Mouse (Mus musculus): ENCODE measurements around the gene Rab42.
A peak's percentile ranks its signal among the peaks of the same experiment; 100 is the strongest.

The Rab42 gene

DNA sequence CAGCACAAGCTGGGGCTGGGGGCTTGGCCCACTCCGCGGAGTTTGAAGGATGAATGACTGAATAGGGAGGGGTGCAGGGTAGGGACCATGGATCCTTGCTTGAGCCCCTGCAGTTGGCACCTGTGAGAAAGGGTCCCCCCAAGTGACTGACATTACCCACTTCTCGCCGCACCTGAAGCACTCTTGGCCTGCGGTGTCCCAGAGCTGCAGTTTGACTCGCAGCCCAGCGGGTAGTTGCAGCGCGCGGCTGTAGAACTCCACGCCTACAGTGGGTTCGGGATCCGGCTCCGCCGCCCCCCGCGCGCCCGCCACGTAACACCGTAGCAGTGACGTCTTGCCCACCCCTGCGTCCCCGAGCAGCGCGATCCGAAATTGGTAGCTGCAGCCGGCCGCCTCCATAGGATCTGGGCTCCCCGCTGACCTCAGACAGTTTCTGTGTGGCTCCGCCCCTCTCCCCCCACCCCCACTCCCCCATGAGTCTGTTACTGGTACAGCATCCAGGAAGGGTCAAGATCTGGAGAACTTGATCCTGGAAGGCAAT is at the start of gene Rab42:
Rab42 (minus strand) TSS at position 447 of the 541 bp plus-strand sequence.
- no peak for DNase-seq (ENCODE audit: low read depth, low spot score)

DNA sequence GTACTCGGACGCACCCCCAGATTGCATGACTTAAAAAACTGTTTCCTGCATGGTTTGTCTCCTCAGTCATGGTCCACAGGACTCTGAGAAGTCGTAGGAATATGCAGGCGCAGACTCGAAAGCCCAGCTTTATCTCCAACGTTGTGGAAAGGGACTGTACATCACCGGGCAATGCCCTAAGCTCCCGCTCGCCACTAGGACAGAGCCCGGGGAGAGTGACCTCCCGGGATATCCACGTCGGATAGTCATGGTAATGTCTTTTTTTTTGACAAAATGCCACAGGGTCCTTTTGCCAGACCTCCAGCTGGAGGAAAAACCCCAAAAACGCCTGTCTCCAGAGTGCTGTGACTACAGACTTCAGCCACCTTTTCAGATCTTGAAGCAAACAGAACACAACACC is 49.6 kb upstream of the Rab42 start:
- no peak for DNase-seq (ENCODE audit: low read depth, low spot score)

DNA sequence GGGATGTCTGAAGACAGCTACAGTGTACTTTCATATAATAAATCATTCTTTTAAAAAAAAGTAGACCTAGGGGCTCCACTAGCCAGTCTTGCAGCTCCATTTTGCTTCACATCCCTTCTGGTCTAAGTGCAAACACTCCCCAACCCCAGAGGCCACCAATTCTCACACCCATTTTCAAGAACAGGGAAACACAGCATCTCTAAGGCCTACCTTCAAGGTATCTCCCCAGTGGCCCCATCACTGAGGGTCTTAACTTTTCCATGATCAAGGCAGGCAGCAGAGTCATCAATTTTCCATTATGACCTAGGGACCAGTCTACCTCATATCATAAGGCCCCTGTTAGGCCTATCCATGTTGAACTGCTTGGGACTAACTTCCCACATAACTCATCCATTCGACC is 48.2 kb upstream of the Rab42 start:
- no peak for DNase-seq (ENCODE audit: low read depth, low spot score)

DNA sequence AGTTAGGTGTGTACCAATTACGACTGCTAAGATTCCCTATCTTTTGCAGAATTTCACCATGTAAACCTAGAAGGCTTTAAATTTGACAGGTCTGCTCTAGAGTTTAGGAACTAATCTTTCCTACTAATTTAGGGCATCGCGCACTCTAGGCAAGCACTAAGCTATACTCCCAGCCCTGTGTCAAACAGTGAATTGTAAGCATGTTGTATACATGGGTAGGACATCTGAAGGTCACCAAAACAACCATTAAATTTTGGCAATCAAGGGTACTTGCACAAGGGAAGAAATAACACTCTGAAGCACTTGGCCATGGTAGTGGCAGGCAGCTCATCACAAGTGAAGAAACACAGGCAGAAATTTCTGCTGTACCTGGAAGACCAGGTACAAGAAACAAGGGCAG is 47.7 kb upstream of the Rab42 start:
- no peak for DNase-seq (ENCODE audit: low read depth, low spot score)

DNA sequence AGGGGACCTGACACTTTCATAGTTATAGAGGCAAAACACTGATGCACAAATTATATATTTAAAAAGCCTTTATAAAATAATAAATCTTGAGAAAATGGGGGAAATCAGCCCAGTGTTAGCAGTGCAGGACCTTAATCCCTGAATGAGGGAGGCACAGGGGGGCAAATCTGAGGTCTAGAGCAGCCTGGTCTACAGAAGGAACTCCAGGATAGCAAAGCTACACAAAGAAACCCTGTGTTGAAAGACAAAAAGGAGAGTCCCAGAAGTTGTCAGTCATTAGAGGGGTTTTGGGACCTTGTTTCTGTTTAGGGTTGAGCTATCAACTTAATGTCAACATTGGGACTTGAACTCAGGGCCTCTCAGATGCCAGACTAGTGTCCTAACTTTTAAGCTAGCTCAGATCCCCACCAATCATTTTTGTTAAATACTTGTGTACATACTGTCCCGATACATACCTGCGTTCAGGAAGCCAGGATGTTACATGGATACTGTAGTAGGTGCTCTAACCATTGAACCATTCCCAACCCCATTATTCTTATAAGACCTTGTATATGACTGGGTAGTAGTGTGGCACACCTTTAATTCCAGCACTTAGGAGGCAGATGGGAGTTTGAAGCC is 47.0 kb upstream of the Rab42 start:
- no peak for DNase-seq (ENCODE audit: low read depth, low spot score)

DNA sequence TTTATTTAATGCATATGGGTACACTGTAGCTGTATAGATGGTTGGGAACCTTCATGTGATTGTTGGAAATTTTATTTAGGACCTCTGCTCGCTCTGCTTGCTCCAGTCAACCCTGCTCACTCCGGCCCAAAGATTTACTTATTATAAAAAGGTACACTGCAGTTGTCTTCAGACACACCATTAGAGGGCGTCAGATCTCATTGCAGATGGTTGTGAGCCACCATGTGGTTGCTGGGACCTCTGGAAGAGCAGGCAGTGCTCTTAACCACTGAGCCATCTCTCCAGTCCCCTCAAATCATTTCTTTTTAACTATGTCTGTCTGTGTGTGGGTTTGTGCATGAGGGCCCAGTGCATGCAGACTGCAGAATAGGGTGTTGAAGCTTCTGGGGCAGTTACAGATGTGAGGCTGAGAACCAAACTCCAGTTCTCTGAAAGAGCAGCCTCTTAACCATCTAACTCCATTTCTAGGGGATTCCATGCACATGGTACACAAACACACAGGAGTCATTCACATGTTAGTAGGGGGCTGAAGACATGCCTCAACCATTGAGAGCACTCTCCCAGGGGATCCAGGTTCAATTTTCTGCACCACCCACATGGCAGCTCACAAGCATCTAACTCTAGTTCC is 46.4 kb upstream of the Rab42 start:
- DNase-seq (ENCODE audit: low read depth, low spot score): no peak

DNA sequence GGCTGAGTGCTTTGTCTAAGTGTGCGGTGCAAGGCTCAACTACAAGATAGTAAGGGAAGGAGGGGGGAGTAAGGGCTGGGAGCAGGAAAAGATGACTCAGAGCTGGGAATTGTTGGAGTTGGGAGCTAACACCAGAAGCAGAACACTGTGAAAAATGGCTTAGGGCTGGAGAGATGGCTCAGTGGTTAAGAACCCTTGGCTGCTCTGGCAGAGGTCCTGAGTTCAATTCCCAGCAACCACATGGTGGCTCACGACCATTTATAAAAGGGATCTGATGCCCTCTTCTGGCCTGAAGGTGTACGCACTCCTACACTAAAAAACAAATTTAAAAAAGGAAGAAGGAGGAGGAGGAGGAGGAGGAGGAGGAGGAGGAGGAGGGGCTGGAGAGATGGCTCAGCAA is 43.5 kb upstream of the Rab42 start:
- no peak for DNase-seq (ENCODE audit: low read depth, low spot score)

DNA sequence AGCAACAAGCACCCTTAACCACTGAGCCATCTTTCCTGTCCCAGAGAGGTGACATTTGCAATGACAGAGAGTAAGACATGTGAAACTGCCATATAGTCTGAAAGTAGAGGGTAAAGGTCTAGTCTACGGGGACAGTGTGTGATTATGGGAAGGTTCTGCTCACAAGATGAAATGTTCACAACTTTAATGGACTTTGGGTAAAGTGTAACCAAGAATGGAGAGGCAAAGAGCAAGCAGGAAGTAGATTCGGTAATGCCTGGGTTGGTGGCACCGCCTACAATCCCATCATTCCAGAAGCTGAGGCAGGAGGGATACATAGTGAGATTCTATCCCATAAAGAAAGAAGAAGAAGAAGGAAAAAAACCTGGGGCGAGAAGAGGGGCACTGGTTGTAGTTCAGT is 43.1 kb upstream of the Rab42 start:
- no peak for DNase-seq (ENCODE audit: low read depth, low spot score)

DNA sequence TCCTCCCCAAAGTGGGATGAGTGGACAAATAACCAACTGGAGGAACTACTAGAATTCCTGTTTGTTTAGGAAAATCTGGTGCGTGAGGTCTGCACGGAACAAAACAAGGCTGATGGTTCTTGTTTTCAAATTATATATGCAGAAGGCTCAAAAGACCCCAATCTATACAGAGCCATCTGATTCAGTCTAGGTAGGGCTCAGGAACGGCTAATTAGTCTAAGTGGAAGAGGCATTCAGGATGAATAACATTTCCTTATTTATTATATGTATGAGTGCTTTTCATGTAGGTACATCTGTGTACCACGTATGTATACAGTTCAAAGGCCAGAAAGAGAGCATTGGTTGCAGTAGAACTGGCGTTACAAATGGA is 42.6 kb upstream of the Rab42 start:
- DNase-seq (ENCODE audit: low read depth, low spot score): no peak

DNA sequence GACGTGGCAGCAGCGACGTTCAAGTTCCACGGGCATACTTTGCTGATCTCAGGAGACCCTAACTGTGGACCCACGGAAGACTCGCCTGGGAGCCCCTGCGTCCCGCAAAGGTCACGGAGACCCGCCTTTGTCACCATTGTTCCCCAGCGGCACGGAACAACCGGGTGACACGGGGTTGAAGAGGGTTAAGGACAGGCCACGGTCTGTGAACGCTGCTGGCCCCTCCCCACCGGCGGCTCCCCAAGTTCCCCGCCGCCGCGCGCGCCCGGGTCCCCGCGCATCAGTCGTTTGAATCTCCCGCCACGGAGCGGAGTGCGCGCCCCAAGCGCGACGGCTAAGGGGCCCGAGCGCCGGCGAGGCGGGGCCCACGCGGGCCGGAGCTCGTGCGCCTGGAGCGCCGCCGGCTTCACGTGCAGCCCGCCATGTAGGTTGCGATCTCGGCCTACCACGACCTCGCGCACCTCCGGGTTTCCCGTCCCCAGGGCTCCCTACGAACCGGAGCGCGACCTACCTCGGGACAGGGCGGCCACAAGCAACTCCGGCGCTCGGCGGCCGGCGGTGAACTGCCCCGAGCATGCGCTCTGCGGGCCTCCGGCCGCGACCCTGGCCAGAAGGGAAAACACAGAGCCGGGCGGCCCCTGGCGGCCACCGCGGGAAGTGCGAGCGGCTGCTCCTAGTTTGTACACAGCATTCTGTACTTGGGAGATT is 42.1 kb upstream of the Rab42 start:
- DNase-seq (ENCODE audit: low read depth, low spot score): peak; percentile 83

DNA sequence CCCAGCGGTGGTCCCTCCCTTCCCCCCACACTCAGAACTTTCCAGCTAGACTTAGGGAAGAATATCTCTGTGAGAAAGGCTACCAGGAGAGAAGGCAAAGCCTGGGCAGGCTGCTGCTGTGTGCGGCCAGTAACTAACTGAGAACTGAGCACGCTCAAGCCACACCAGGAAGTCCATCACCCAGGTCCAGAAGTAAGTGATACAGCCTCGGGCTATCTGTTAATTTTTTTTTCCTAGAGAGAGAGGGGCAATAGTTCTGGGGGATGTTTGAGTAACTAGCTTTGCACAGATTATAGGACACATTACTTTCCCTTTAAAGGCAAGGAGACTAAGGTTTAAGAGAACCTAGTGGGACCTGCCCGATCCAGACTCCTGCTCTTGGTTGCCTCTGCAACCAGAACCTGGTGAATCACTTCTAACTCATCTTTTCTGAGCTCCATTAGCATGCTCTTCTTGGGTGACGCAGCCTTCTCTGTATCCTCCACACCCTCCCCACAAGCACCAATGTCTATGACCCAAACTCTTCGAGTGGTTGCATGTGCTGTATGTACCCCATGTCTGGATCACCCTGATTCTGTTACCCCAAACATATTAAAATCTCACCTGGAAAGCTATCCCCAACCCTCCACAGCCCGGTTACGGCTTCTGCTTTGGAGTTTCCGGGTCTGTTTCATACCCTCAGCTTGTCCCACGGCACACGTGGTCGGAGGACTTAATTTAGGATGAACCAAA is 41.4 kb upstream of the Rab42 start:
- no peak for DNase-seq (ENCODE audit: low read depth, low spot score)

DNA sequence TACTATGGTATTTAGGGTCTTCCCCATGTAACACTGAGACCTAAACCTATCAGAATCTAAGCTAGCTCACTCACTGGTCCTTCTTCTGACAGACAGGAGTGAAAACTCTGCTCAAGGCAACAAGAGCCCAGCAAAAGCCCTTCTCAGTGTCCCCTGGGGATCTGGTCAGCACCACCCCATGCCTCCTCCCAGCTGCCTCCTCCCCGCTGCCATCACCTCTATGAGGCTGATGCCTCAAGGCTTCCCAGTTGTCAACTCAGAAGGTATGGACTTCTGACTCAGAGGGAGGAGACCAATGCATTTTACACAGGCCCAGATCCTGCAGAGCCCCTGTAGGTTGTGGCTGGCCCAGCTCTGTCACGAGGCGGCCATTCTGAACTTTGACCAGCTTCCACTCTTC is 38.3 kb upstream of the Rab42 start:
- no peak for DNase-seq (ENCODE audit: low read depth, low spot score)

DNA sequence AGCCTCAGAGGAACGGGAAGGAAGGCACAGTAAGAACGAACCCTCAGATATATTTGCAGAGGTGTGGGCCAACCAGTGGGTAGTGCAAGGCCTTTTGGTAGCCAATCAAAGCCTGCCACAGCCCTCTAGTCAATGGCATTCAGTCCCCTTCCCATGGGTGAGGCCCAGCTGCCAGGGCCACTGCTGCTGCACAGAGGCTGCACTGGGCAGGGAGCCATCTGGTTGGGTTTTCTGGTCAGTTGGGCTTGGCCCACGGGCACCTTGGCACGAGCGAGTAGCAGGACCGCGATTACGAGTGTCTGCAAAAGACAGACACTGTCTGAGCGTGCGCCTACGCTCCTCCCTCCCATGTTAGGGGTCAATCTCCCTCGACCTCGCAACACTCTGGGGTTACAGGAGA is 35.8 kb upstream of the Rab42 start:
- DNase-seq (ENCODE audit: low read depth, low spot score): no peak

DNA sequence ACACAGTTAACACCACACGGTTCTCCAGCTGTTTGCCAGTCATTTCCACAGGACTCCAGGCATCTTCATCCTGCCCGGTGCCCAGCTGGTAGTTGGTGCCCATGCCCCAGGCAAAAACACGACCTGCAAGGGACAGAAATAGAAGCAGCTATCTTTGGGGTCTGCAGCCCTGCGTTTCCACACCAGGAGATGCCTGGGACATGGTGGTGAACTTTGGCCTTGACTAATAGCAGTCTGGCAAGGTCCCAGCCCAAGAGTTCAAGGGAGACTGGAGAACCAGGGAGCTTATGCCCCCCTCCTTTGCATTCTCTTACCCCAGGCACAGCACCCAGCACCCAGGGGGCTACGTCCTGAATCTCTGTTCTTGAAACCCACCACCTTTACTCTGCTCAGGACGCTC is 29.7 kb upstream of the Rab42 start:
- DNase-seq (ENCODE audit: low read depth, low spot score): no peak

DNA sequence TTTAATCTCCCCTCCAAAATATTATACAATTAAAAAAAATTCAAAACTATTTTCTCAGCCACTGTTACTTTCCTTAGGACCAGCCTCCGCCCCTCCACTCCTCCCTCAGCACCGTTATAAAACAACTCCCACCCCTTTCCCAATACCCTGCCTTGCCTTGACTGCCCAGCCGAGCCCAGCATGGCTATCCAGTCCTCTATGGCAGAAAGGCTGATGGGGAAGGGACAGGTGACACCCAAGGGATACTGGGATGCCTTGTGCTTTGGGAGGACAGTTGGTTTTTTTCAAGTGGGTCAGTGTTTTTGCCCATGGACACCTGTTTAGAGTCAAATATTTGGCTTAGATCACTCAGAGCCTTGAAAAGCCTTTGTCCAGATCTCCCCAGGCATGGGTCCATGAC is 28.8 kb upstream of the Rab42 start:
- DNase-seq (ENCODE audit: low read depth, low spot score): no peak

DNA sequence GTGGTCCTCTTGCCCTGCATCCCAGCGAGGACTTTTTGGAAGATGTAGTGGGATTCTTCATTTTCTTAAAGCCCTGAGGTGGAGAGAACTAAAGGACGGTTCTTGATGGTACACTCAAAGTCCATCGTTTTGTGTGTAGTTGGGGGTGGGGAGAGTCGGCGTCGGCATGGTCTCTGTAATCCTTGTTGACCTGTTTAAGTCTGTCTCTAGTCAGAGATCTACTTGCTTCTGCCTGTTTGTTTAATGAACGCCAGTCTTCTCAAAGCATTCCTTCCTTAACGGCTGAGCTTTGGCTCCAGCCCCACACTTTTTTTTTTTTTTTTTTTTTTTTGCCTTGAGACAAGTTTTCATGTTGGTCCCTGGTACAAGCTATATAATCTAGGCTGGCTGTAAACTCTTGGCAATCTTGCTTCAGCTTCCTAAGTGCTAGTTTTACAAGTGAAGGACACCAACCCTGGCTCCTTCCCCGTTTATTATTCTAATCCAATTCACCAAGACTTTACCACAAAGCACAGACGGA is 26.7 kb upstream of the Rab42 start:
- no peak for DNase-seq (ENCODE audit: low read depth, low spot score)

DNA sequence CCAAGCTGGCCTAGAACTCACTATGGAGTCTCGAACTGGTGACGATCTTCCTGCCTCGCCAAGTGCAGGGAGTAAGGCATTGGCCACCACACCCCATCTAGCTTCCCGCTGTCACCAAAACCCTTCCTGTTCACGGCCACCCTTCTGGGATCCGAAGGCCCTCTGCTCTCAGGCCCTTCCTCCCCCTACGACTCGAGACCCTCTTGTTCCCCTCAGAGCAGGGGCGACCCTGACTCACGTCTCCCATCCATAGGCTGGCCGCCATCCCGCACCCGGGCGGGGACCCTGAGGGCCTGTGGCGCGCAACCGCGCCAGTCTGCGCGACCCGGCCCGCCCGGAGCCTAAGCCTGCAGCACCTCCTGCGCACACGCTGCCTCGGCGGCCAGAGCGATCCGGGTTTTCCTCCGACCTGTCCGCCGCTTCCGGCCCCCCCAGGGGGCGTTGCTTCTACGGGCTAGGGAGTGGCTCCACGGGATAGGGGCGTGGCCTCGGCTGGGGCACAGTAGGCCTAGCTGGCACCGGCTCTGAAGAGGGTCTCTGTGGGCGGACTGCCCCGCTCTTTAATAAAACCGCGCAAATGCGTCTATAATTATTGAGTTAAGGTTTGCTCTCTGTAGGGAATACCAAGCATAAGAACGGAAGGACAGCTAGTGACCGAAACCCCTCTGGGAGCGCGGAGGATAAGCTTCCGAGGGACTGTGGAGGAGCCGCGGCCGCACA is 26.1 kb upstream of the Rab42 start, which contains the start of gene Trnau1ap:
Trnau1ap (minus strand) TSS at position 424 of the 720 bp plus-strand sequence.
- peak; percentile 83 for DNase-seq (ENCODE audit: low read depth, low spot score)

DNA sequence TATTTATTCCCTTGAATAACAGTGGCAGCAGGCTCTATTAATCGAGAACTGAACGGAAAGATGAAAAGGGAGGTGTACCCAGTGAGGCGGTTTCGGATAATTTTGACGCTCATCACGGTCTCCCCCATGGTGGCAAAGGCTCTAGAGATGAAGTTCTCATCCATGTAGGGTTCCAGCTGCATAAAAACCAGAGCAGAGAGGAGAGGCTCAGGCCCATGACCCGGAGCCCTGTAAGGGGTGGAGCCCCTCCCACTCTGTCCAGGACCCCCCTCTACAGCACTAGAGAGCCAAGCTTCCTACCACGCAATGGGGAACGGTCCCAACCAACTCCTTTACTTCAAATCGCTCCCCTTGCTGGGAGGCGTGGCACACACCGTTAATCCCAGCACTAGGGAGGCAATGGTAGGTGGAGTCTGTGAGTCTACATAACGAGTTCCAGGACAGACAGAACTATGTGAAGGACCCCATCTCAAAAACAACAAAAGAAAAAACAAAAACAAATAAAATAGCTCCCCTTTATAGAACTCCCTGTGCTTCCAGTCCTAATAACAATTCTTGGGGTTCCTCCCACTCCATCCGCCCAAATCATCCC is 25.3 kb upstream of the Rab42 start:
- DNase-seq (ENCODE audit: low read depth, low spot score): no peak

DNA sequence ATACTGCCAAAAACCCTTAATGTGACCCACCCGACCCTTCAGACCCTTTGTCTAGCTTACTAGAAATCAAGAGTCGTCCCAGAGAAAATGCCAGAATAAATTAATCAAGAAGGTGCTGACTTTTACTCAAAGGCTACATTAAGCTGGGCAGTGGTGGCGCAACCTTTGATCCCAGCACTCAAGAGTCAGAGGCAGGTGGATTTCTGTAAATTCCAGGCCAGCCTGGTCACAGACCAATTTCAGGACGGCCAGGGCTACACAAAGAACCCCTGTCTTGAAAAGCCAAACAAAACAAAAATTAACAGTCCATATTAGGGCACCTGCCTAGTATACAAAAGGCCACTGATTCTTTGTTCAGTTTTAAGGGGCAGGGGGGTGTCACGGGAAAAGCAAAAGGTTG is 23.3 kb upstream of the Rab42 start:
- no peak for DNase-seq (ENCODE audit: low read depth, low spot score)

DNA sequence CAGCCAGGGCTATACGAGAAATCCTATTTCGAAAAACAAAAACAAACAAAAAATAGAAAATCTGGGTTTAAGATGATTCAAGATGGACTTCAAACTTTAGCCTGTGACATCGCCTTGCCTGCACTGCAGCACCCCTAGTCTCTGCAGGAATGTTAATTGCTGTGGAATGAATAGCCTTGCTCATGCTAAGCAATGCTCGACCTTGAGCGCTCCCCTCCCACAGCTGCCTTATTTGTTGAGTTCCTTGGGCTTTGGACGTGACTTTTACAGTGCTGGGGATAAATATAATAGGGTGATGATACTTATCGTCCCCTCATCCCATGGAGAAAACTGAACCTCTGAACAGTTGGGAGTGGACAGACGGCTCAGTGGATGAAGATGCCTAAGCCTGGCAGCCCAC is 12.5 kb upstream of the Rab42 start:
- DNase-seq (ENCODE audit: low read depth, low spot score): no peak

DNA sequence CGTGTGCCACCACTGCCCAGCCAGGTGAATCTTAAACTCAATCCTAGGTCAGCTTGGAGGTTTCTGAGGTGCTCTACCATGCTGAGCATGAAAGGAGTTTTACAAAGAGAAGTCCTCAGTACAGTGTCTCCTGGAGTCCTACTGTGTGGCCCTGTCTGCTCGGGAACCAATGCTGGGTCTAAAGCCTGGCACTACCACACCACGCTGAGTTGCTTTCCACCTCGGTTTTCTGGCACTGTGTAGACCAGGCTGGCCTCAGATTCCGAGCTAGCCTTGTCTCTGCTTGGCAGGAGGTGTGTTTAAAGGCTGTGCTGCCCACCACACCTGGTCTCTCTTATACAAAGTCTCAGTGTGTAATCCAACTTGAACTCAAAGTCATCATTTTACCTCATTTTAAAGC is 9.4 kb upstream of the Rab42 start:
- DNase-seq (ENCODE audit: low read depth, low spot score): no peak
